Mouse (Mus musculus) limb, embryonic 14.5 days (tissue): ENCODE data around the gene Adam10. TPM values are rescaled to one million over a fixed set of nuclear protein-coding genes. Genes with fewer than 3 reads are reported as not detected.

Experiments used
- ATAC-seq: fragments of 200-750 bp; cut with Nextera tagmentation; 2 replicates; pipeline ENCODE4 v1.8.0; 2017; ENCODE audit warnings: low read depth, moderate number of reproducible peaks, moderate TSS enrichment; ENCODE audit not compliant: low FRiP score
- DNase-seq: peaks from one replicate; pipeline ENCODE4 v3.0.0-alpha.2; 2015; ENCODE audit warnings: low spot score
- H3K27ac ChIP-seq: fragments of 300-500 bp; sonication (generic); replicated peaks from 2 replicates; pipeline ENCODE4 v1.5.1; 2014; ENCODE audit warnings: low read depth, mild to moderate bottlenecking, low read length, moderate library complexity, mixed read lengths
- H3K27me3 ChIP-seq: fragments of 300-500 bp; sonication (generic); 2 replicates; pipeline ENCODE4 v1.6.1; 2014; ENCODE audit warnings: low read length, mixed read lengths; ENCODE audit not compliant: control insufficient read depth, insufficient read depth
- H3K36me3 ChIP-seq: fragments of 300-500 bp; sonication (generic); 2 replicates; pipeline ENCODE4 v1.6.1; 2014; ENCODE audit warnings: mild to moderate bottlenecking, low read length, moderate library complexity, mixed read lengths; ENCODE audit not compliant: control insufficient read depth, insufficient read depth
- H3K4me1 ChIP-seq: fragments of 300-500 bp; sonication (generic); 2 replicates; pipeline ENCODE4 v1.6.1; 2014; ENCODE audit warnings: antibody characterized with exemption, low read length, mixed read lengths; ENCODE audit not compliant: control insufficient read depth, insufficient read depth
- H3K4me2 ChIP-seq: fragments of 300-500 bp; sonication (generic); replicated peaks from 2 replicates; pipeline ENCODE4 v1.6.1; 2014; ENCODE audit warnings: low read depth, mild to moderate bottlenecking, low read length, moderate library complexity; ENCODE audit not compliant: severe bottlenecking
- H3K4me3 ChIP-seq: fragments of 300-500 bp; sonication (generic); replicated peaks from 2 replicates; pipeline ENCODE4 v1.5.1; 2014; ENCODE audit warnings: low read length
- H3K9ac ChIP-seq: fragments of 300-500 bp; sonication (generic); 2 replicates; pipeline ENCODE4 v1.6.1; 2014; ENCODE audit warnings: mild to moderate bottlenecking, low read depth, low read length, moderate library complexity; ENCODE audit not compliant: severe bottlenecking
- H3K9me3 ChIP-seq: fragments of 300-500 bp; sonication (generic); 2 replicates; pipeline ENCODE4 v1.6.1; 2016; ENCODE audit warnings: low read length; ENCODE audit not compliant: control insufficient read depth
- POLR2A ChIP-seq: fragments of 200-500 bp; IDR thresholded peaks from 2 replicates; pipeline ENCODE4 v1.8.0; 2012; ENCODE audit warnings: inconsistent platforms, mild to moderate bottlenecking, moderate library complexity, borderline replicate concordance; ENCODE audit not compliant: insufficient read depth, insufficient read length; ENCODE audit errors: extremely low read depth
- WGBS: fragments of 180-500 bp; shearing (Covaris S2); extraction: QIAGEN DNeasy Blood & Tissue Kit; methylation state at CpG from one replicate; pipeline ENCODE4 v1.1.7; 2014; 5-methylcytosine and 5-hydroxymethylcytosine counted together
- polyA plus RNA-seq, 2 experiments: library from polyadenylated mRNA; depleted of rRNA in 1 of 2; stranded (reverse) in 1 of 2; unstranded in 1 of 2; fragments of >200 nt; fragmentation: Nextera tagmentation in 1 of 2; extraction: Ambion mirVana in 1 of 2; gene quantifications; 2 replicates each; pipeline versions ENCODE4 v1.2.1 to v1.2.3; 2012 to 2014

The Adam10 gene
- polyA plus RNA-seq, 2 experiments, result 41.3 to 58.2 TPM

GRCm38 (mm10) chr9:70650994-70651393 lies 27.8 kb upstream of the Adam10 start:
- Histone ChIP-seq H3K27ac (no peak overlapping the region), H3K4me2 (no peak overlapping the region), H3K4me3 (no peak overlapping the region), H3K4me1 (peaks cover 4% of the 10 kb centered on the region; the same call in 1 of the 2 replicates), H3K9ac (no peak overlapping the region), H3K36me3 (no peaks in the 10 kb centered on the region), H3K9me3 (no peaks in the 10 kb centered on the region), H3K27me3 (no peaks in the 10 kb centered on the region)
- no peak for ATAC-seq
- 96% methylated on average over 1 of the region's 1 CpGs for WGBS
- no peak for DNase-seq
- TF ChIP-seq POLR2A, result no peak

DNA sequence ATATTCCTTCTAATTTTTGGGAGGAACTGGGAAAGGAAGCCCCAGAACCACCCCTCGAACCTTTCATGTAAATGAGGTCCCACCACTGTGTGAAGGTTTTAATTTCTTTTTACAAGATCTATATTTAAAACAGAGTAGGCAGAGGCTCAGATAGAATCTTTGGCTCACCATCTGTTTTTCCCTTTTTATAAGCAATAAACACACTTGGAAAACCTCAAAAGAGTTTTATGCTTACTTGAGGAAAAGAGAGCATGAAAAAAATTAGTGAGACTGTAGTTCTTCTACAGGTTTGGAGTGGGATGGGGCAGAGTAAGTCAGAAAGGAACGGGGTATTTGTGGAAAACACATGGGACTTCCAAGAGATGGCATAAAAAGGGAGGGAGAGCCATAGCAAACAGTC lies 26.6 kb upstream of the Adam10 start:
- no peaks in the 10 kb centered on the region for H3K36me3 ChIP-seq
- no peak for ATAC-seq
- no peak for TF ChIP-seq POLR2A
- no peak overlapping the region for H3K4me2 ChIP-seq
- H3K4me3 ChIP-seq, result no peak overlapping the region
- no peaks in the 10 kb centered on the region for H3K9me3 ChIP-seq
- 40% methylated on average over 2 of the region's 2 CpGs for WGBS
- H3K9ac ChIP-seq, result no peak overlapping the region
- peaks cover 9% of the 10 kb centered on the region; the same call in 1 of the 2 replicates for H3K4me1 ChIP-seq
- H3K27ac ChIP-seq, result no peak overlapping the region
- DNase-seq, result no peak
- no peaks in the 10 kb centered on the region for H3K27me3 ChIP-seq

DNA sequence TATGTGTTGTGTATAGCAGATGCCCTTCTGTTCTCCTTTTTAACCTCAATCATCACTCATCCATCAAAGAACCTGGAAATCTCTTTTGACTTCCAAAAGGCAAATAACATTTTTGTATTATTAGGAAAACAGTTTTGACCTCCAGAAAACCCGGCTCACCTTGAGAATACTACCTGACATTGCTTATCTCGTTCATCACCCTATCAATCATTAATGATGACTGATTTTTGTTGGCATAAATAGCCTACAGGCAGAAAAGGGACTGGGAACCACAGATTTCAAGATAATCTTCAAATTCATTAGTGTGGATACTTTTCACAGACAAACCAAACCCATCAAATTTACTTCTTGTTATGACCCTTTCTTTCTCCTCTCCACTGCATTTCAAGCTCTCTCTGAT lies 24.9 kb upstream of the Adam10 start:
- no peak for ATAC-seq
- no peak for DNase-seq
- WGBS, result 76% methylated on average over 2 of the region's 2 CpGs
- Histone ChIP-seq H3K9me3 (no peaks in the 10 kb centered on the region), H3K9ac (no peak overlapping the region), H3K36me3 (no peaks in the 10 kb centered on the region), H3K4me3 (no peak overlapping the region), H3K4me2 (no peak overlapping the region), H3K27ac (no peak overlapping the region), H3K4me1 (peaks cover 12% of the 10 kb centered on the region; the same call in 1 of the 2 replicates), H3K27me3 (no peaks in the 10 kb centered on the region)
- TF ChIP-seq POLR2A, result no peak

DNA sequence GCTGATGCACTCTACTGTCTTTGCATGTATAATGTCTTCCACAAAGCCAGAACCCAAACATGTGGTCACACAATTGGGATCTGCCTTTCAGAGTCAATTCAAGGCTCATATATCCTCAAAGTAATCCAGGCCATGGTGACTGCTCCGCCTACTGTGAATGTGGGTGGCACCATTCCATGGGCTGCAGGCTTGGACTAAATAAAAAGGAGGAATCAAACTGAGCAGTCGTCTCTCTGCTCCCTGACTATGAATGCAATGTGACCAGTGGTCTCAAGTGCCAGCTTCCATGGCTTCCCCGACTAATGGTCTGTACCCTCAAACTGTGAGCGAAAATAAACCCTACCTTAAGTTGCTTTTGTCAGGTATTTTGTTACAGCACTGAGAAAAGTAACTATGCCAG lies 24.3 kb upstream of the Adam10 start:
- no peaks in the 10 kb centered on the region for H3K27me3 ChIP-seq
- 75% methylated on average over 4 of the region's 4 CpGs for WGBS

GRCm38 (mm10) chr9:70655764-70656129 lies 23.1 kb upstream of the Adam10 start:
- no peak for DNase-seq
- Histone ChIP-seq H3K36me3 (no peaks in the 10 kb centered on the region), H3K4me2 (peak overlapping the region; percentile 88), H3K27ac (no peak overlapping the region), H3K27me3 (no peaks in the 10 kb centered on the region), H3K4me3 (peak overlapping the region; percentile 87), H3K4me1 (peaks cover 12% of the 10 kb centered on the region; the same call in 1 of the 2 replicates), H3K9ac (no peak overlapping the region), H3K9me3 (no peaks in the 10 kb centered on the region)
- no peak for ATAC-seq
- TF ChIP-seq POLR2A, result no peak
- WGBS, result 30% methylated on average over 2 of the region's 2 CpGs

More for the DNA sequence above, 24.3 kb upstream of the Adam10 start:
- H3K36me3 ChIP-seq, result no peaks in the 10 kb centered on the region
- H3K9ac ChIP-seq, result no peak overlapping the region
- H3K4me2 ChIP-seq, result no peak overlapping the region
- DNase-seq (no peak), ATAC-seq (no peak)
- no peaks in the 10 kb centered on the region for H3K9me3 ChIP-seq
- no peak for TF ChIP-seq POLR2A
- H3K27ac ChIP-seq, result no peak overlapping the region
- H3K4me3 ChIP-seq, result no peak overlapping the region
- peaks cover 12% of the 10 kb centered on the region; the same call in 1 of the 2 replicates for H3K4me1 ChIP-seq
